In the genomic region with DNA sequence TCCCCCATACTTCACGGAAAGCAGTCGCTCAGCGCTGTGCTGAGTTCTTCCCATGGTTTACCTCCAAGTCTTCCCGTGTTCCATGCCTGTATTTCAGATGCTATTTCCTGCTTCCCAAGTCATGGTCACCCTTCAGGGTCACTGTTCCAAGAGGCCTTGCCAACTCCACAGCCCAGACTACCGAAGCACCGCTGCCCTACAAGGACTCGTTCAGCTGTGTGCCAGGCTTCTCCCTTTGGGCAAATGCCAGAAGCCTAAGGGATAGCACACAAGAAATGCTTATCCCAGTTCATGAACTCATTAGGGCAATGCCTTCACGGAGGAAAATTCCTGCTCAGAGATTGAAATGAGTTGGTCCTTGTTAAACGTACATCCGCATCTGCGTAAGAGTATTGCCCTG, we compare ENCODE assay signal across 12 mouse cellular contexts. TPM values are rescaled to one million over a fixed set of nuclear protein-coding genes. Genes with fewer than 3 reads are reported as not detected.
DNase-seq lines count a peak whose midpoint lies in the region; ATAC-seq lines count a peak whose summit lies in the region.
"Had no signal": no experiment of that assay in that cellular context is flagged by ENCODE, and none has a peak within 500 bp of the region (broad histone marks: within the 10 kb centered on the region; RNA-seq: fewer than 3 reads in every experiment).

No protein-coding gene starts in this region.

- no peaks in the 10 kb centered on the region for H3K27me3 ChIP-seq in forebrain, embryonic 14.5 days (replicated peaks; ENCODE audit: control insufficient read depth, insufficient read depth, low read length)
- H3K27me3 ChIP-seq in forebrain, embryonic 10.5 days (ENCODE audit: poor library complexity, severe bottlenecking) = no peaks in the 10 kb centered on the region
- H3K27me3 ChIP-seq in heart, embryonic 13.5 days (replicated peaks) = no peaks in the 10 kb centered on the region
- no peaks in the 10 kb centered on the region for H3K27me3 ChIP-seq in limb, embryonic 13.5 days
- H3K27me3 ChIP-seq: embryonic facial prominence, embryonic 12.5 days had no signal

- no peak for ATAC-seq in forebrain, embryonic 14.5 days
- ATAC-seq in heart, embryonic 13.5 days (ENCODE audit: extremely low read depth, insufficient number of reproducible peaks, low FRiP score, low TSS enrichment) = no peak
- no peak for ATAC-seq in limb, embryonic 13.5 days (ENCODE audit: low FRiP score, low read depth)

- H3K9me3 ChIP-seq in forebrain, embryonic 14.5 days (replicated peaks; ENCODE audit: control insufficient read depth, low read length) = no peaks in the 10 kb centered on the region
- no peaks in the 10 kb centered on the region for H3K9me3 ChIP-seq in forebrain, embryonic 10.5 days
- no peaks in the 10 kb centered on the region for H3K9me3 ChIP-seq in heart, embryonic 13.5 days
- no peaks in the 10 kb centered on the region for H3K9me3 ChIP-seq in limb, embryonic 13.5 days
- H3K9me3 ChIP-seq: embryonic facial prominence, embryonic 12.5 days; G1E had no signal

- no peaks in the 10 kb centered on the region for H3K4me1 ChIP-seq in forebrain, embryonic 14.5 days (ENCODE audit: control insufficient read depth, insufficient read depth, low read length)
- no peaks in the 10 kb centered on the region for H3K4me1 ChIP-seq in forebrain, embryonic 10.5 days
- H3K4me1 ChIP-seq in heart, embryonic 13.5 days = peaks cover 24% of the 10 kb centered on the region
- H3K4me1 ChIP-seq in limb, embryonic 13.5 days = peaks cover 17% of the 10 kb centered on the region
- H3K4me1 ChIP-seq: embryonic facial prominence, embryonic 12.5 days had no signal

- H3K27ac ChIP-seq in forebrain, embryonic 14.5 days (ENCODE audit: low read depth, low read length) = no peak overlapping the region
- H3K27ac ChIP-seq in forebrain, embryonic 10.5 days = no peak overlapping the region
- H3K27ac ChIP-seq in heart, embryonic 13.5 days (replicated peaks) = peak overlapping the region; percentile 75
- peak overlapping the region; percentile 29; the same call in 1 of the 2 replicates for H3K27ac ChIP-seq in limb, embryonic 13.5 days
- H3K27ac ChIP-seq: embryonic facial prominence, embryonic 12.5 days had no signal

- peaks cover 20% of the 10 kb centered on the region for H3K36me3 ChIP-seq in forebrain, embryonic 14.5 days (ENCODE audit: control insufficient read depth, insufficient read depth, low read length)
- peaks cover 87% of the 10 kb centered on the region for H3K36me3 ChIP-seq in forebrain, embryonic 10.5 days (replicated peaks)
- peaks cover 51% of the 10 kb centered on the region for H3K36me3 ChIP-seq in heart, embryonic 13.5 days
- H3K36me3 ChIP-seq in limb, embryonic 13.5 days = peaks cover 33% of the 10 kb centered on the region

- DNase-seq in forebrain, embryonic 14.5 days (ENCODE audit: low spot score) = peak; percentile 10
- no peak for DNase-seq in forebrain, embryonic 10.5 days (ENCODE audit: extremely low spot score, low spot score)
- peak; percentile 73 for DNase-seq in adipocyte (ENCODE audit: low spot score)
- DNase-seq in left cerebral cortex, postnatal 25 days (ENCODE audit: low spot score in 2 of 2) = no peak
- no peak for DNase-seq in kidney, postnatal 10 days
- DNase-seq in embryo, embryonic 10.5 days (ENCODE audit: low spot score) = no peak
- DNase-seq: cerebellum, adult 8-10 months; lung, adult 18-20 months had no signal

- no peak overlapping the region for H3K9ac ChIP-seq in forebrain, embryonic 14.5 days (ENCODE audit: low read length)
- H3K9ac ChIP-seq in heart, embryonic 13.5 days = no peak overlapping the region
- H3K9ac ChIP-seq in limb, embryonic 13.5 days = no peak overlapping the region
- H3K9ac ChIP-seq: embryonic facial prominence, embryonic 12.5 days had no signal

- intact Hi-C loops in left cerebral cortex, postnatal 25 days (cut with DNase I) = no loop called here

- H3K4me3 ChIP-seq in forebrain, embryonic 14.5 days (ENCODE audit: low read depth, low read length) = no peak overlapping the region
- H3K4me3 ChIP-seq in forebrain, embryonic 10.5 days = no peak overlapping the region
- no peak overlapping the region for H3K4me3 ChIP-seq in heart, embryonic 13.5 days
- no peak overlapping the region for H3K4me3 ChIP-seq in limb, embryonic 13.5 days
- H3K4me3 ChIP-seq: embryonic facial prominence, embryonic 12.5 days had no signal

- no peak overlapping the region for H3K4me2 ChIP-seq in forebrain, embryonic 14.5 days (ENCODE audit: low read length)
- no peak overlapping the region for H3K4me2 ChIP-seq in heart, embryonic 13.5 days
- no peak overlapping the region for H3K4me2 ChIP-seq in limb, embryonic 13.5 days (replicated peaks)
- H3K4me2 ChIP-seq: embryonic facial prominence, embryonic 12.5 days had no signal

- 86% methylated on average over 11 of the region's 11 CpGs for WGBS in forebrain, embryonic 14.5 days
- 97% methylated on average over 11 of the region's 11 CpGs for WGBS in forebrain, embryonic 10.5 days
- WGBS in heart, embryonic 13.5 days = 78% methylated on average over 11 of the region's 11 CpGs
- 72% methylated on average over 11 of the region's 11 CpGs for WGBS in limb, embryonic 13.5 days

RNA-seq across cellular contexts. Expression of a gene that starts 47.0 kb away (rescaled TPM):
- polyA plus RNA-seq in forebrain, embryonic 14.5 days (2014; fragmentation: Nextera tagmentation; extraction: Ambion mirVana) = 3.2 and 3.5 TPM in 2 replicates
- polyA plus RNA-seq in forebrain, embryonic 10.5 days (2016; fragmentation: Nextera tagmentation; extraction: Ambion mirVana) = 8.8 and 10.0 TPM in 2 replicates
- polyA plus RNA-seq in heart, embryonic 13.5 days (2015; fragmentation: Nextera tagmentation; extraction: Ambion mirVana) = 2.6 and 5.0 TPM in 2 replicates
- polyA plus RNA-seq in limb, embryonic 13.5 days (2015; fragmentation: Nextera tagmentation; extraction: Ambion mirVana) = 5.8 and 6.5 TPM in 2 replicates
- total RNA-seq in left cerebral cortex, postnatal 25 days (2021) = under 1 TPM; 0.09 to 0.25 TPM

Comparison
In these comparisons a context has a peak if more than half of its experiments do, and no peak if none do; other contexts are left out.
1. DNase-seq: peak in forebrain, embryonic 14.5 days (single experiment) and adipocyte (single experiment); none in forebrain, embryonic 10.5 days (single experiment), left cerebral cortex, postnatal 25 days (0 of 2), kidney, postnatal 10 days (single experiment) and embryo, embryonic 10.5 days (single experiment).
2. H3K27ac ChIP-seq: peak in heart, embryonic 13.5 days (single experiment) and limb, embryonic 13.5 days (single experiment); none in forebrain, embryonic 14.5 days (single experiment) and forebrain, embryonic 10.5 days (single experiment).